Mouse (Mus musculus) MEL (cell line): ENCODE data around the gene 6030458C11Rik. TPM values are rescaled to one million over a fixed set of nuclear protein-coding genes. Genes with fewer than 3 reads are reported as not detected.

ENCODE experiments used
- DNase-seq: peaks from one replicate; pipeline ENCODE4 v3.0.0; 2011; ENCODE audit warnings: low read depth, low spot score
- H3K27ac ChIP-seq: 2 replicates; pipeline ENCODE4 v1.5.1; 2012; ENCODE audit warnings: low read depth, mild to moderate bottlenecking, control low read depth, low read length, moderate library complexity; ENCODE audit not compliant: control insufficient read depth
- H3K27me3 ChIP-seq, 2 experiments: fragments of 150-350 bp in 1 of 2; sonication (generic) in 1 of 2; 2 replicates each; pipeline ENCODE4 v1.6.1; 2012; ENCODE audit warnings: low read length in 2 of 2, mild to moderate bottlenecking in 2 of 2, improper control_type of control experiment in 1 of 2, moderate library complexity in 1 of 2; ENCODE audit not compliant: insufficient read depth in 2 of 2, control insufficient read depth in 1 of 2
- H3K36me3 ChIP-seq, 2 experiments: 2 replicates each; pipeline ENCODE4 v1.6.1; 2012 to 2014; ENCODE audit warnings: low read length in 2 of 2, improper control_type of control experiment in 1 of 2, inconsistent platforms in 1 of 2, mild to moderate bottlenecking in 1 of 2; ENCODE audit not compliant: insufficient read depth in 2 of 2, control insufficient read depth in 1 of 2
- H3K4me1 ChIP-seq, 2 experiments: fragments of 150-350 bp in 1 of 2; sonication (generic) in 1 of 2; 2 replicates each; pipeline ENCODE4 v1.6.1; 2012; ENCODE audit warnings: low read length in 2 of 2, improper control_type of control experiment in 1 of 2, mild to moderate bottlenecking in 1 of 2; ENCODE audit not compliant: insufficient read depth in 2 of 2, control insufficient read depth in 1 of 2
- H3K4me3 ChIP-seq, 2 experiments: fragments of 150-350 bp in 1 of 2; sonication (generic) in 1 of 2; 2 replicates each; pipeline ENCODE4 v1.5.1; 2012; ENCODE audit warnings: low read depth in 2 of 2, low read length in 2 of 2, mild to moderate bottlenecking in 2 of 2, moderate library complexity in 2 of 2, control low read depth in 1 of 2, improper control_type of control experiment in 1 of 2; ENCODE audit not compliant: control insufficient read depth in 1 of 2, insufficient read depth in 1 of 2
- H3K79me2 ChIP-seq: 2 replicates; pipeline ENCODE4 v1.6.1; 2012; ENCODE audit warnings: mild to moderate bottlenecking, low read length, moderate library complexity; ENCODE audit not compliant: control insufficient read depth, poor library complexity, insufficient read depth
- H3K9ac ChIP-seq: 2 replicates; pipeline ENCODE4 v1.6.1; 2012; ENCODE audit warnings: low read depth, mild to moderate bottlenecking, control low read depth, low read length, moderate library complexity; ENCODE audit not compliant: control insufficient read depth, poor library complexity, severe bottlenecking
- H3K9me3 ChIP-seq: fragments of 150-350 bp; sonication (generic); replicated peaks from 2 replicates; pipeline ENCODE4 v1.6.1; 2012; ENCODE audit warnings: mild to moderate bottlenecking, low read length, improper control_type of control experiment, moderate library complexity; ENCODE audit not compliant: insufficient read depth
- BHLHE40 ChIP-seq: IDR thresholded peaks from 2 replicates; pipeline ENCODE4 v1.6.1; 2012; ENCODE audit warnings: low read depth, mild to moderate bottlenecking, inconsistent platforms, low read length, improper control_type of control experiment, borderline replicate concordance
- CHD2 ChIP-seq: IDR thresholded peaks from 2 replicates; pipeline ENCODE4 v1.6.1; 2011; ENCODE audit warnings: low read length, improper control_type of control experiment
- CTCF ChIP-seq, 3 experiments: IDR thresholded peaks in 2 of 3; conservative IDR thresholded peaks in 1 of 3; 2 replicates each; pipeline ENCODE4 v1.5.1; 2011 to 2012; ENCODE audit warnings: low read length in 3 of 3, low read depth in 2 of 3, mild to moderate bottlenecking in 2 of 3, improper control_type of control experiment in 1 of 3, inconsistent platforms in 1 of 3, mixed read lengths in 1 of 3, moderate library complexity in 1 of 3; ENCODE audit not compliant: control insufficient read depth in 1 of 3, insufficient read depth in 1 of 3, poor library complexity in 1 of 3, severe bottlenecking in 1 of 3
- ELF1 ChIP-seq: IDR thresholded peaks from 2 replicates; pipeline ENCODE4 v1.6.1; 2014; ENCODE audit warnings: low read depth, mild to moderate bottlenecking, inconsistent platforms, low read length, improper control_type of control experiment, moderate library complexity
- EP300 ChIP-seq, 2 experiments: IDR thresholded peaks; 2 replicates each; pipeline ENCODE4 v1.6.1; 2011; ENCODE audit warnings: improper control_type of control experiment in 2 of 2, low read length in 2 of 2, low read depth in 1 of 2, mild to moderate bottlenecking in 1 of 2
- GABPA ChIP-seq: IDR thresholded peaks from 2 replicates; pipeline ENCODE4 v1.6.1; 2012; ENCODE audit warnings: low read depth, mild to moderate bottlenecking, inconsistent platforms, low read length, improper control_type of control experiment, moderate library complexity
- HCFC1 ChIP-seq: IDR thresholded peaks from 2 replicates; pipeline ENCODE4 v1.6.1; 2012; ENCODE audit warnings: low read depth, mild to moderate bottlenecking, inconsistent platforms, low read length, improper control_type of control experiment, moderate library complexity
- JUND ChIP-seq: IDR thresholded peaks from 2 replicates; pipeline ENCODE4 v1.6.1; 2011; ENCODE audit warnings: low read depth, mild to moderate bottlenecking, improper control_type of control experiment, low read length
- KAT2A ChIP-seq: conservative IDR thresholded peaks from 2 replicates; pipeline ENCODE4 v1.6.1; 2012; ENCODE audit warnings: low read depth, low read length, improper control_type of control experiment, inconsistent platforms
- MAFK ChIP-seq: IDR thresholded peaks from 2 replicates; pipeline ENCODE4 v1.6.1; 2011; ENCODE audit warnings: low read depth, mild to moderate bottlenecking, low read length, improper control_type of control experiment, borderline replicate concordance
- MAZ ChIP-seq: IDR thresholded peaks from 2 replicates; pipeline ENCODE4 v1.6.1; 2012; ENCODE audit warnings: low read depth, mild to moderate bottlenecking, inconsistent platforms, low read length, improper control_type of control experiment
- MEF2A ChIP-seq: IDR thresholded peaks from 2 replicates; pipeline ENCODE4 v1.6.1; 2014; ENCODE audit warnings: low read depth, mild to moderate bottlenecking, inconsistent platforms, low read length, improper control_type of control experiment; ENCODE audit not compliant: poor library complexity, insufficient replicate concordance, severe bottlenecking; ENCODE audit errors: extremely low read depth
- MXI1 ChIP-seq: IDR thresholded peaks from 2 replicates; pipeline ENCODE4 v1.6.1; 2011; ENCODE audit warnings: mild to moderate bottlenecking, low read depth, low read length, improper control_type of control experiment
- MYB ChIP-seq: IDR thresholded peaks from 2 replicates; pipeline ENCODE4 v1.6.1; 2011; ENCODE audit warnings: mild to moderate bottlenecking, low read depth, low read length, improper control_type of control experiment
- NELFE ChIP-seq: IDR thresholded peaks from 2 replicates; pipeline ENCODE4 v1.6.1; 2011; ENCODE audit warnings: low read depth, low read length, improper control_type of control experiment
- NRF1 ChIP-seq: IDR thresholded peaks from 2 replicates; pipeline ENCODE4 v1.6.1; 2014; ENCODE audit warnings: low read depth, mild to moderate bottlenecking, inconsistent platforms, low read length, improper control_type of control experiment, moderate library complexity; ENCODE audit not compliant: poor library complexity, insufficient read depth, severe bottlenecking
- POLR2AphosphoS2 ChIP-seq: IDR thresholded peaks from 2 replicates; pipeline ENCODE4 v1.6.1; 2011; ENCODE audit warnings: low read length, improper control_type of control experiment
- SIN3A ChIP-seq: IDR thresholded peaks from 2 replicates; pipeline ENCODE4 v1.6.1; 2012; ENCODE audit warnings: low read length, improper control_type of control experiment, inconsistent platforms
- polyA plus RNA-seq, 2 experiments: library from polyadenylated mRNA; stranded (reverse) in 1 of 2; unstranded in 1 of 2; fragments of >175 nt in 1 of 2; fragments of >200 nt in 1 of 2; gene quantifications; 2 replicates each; pipeline versions ENCODE4 v1.2.1 to v1.2.4; 2012; ENCODE audit warnings: low replicate concordance in 2 of 2, low read depth in 1 of 2; ENCODE audit not compliant: insufficient read length in 2 of 2, insufficient read depth in 1 of 2, missing spikeins in 1 of 2
- total RNA-seq: library from RNA; depleted of rRNA; stranded (reverse); fragments of 300-350 nt; gene quantifications from 2 replicates; pipeline ENCODE4 v1.2.3, GENCODE M21; 2012

6030458C11Rik gene
- total and polyA plus RNA-seq, 3 experiments = 21.9 to 25.7 TPM; not detected in 1

DNA sequence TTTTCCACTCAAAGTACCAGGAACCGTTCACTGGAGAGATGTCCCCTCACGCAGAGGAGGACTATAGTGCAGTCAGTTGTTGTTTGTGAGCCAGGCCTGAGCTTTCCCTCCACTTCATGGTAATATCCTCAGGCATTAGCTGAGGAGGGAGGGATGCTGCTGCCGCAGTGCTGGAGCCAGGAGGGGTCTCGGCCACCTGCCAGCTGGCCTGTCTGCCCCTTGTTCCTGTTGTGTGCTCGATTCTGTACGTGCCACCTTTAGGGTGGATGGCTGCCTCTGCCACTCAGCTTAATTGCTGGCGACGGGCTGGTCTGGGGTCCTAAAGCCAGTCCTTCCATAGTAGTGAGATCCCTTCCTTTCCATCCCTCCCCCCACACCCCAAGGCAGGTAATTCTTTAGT is 29.0 kb upstream of the 6030458C11Rik start:
- no peak for TF ChIP-seq MYB
- TF ChIP-seq CTCF (IDR thresholded peaks at IDR 0.05 in 2 of 3, conservative IDR thresholded peaks at IDR 0.05 in 1 of 3; ENCODE audit: control insufficient read depth in 1 of 3, insufficient read depth in 1 of 3, low read depth in 2 of 3, low read length in 3 of 3, poor library complexity in 1 of 3, severe bottlenecking in 1 of 3) = no peak
- TF ChIP-seq JUND = no peak
- TF ChIP-seq POLR2AphosphoS2 = no peak
- TF ChIP-seq MAFK = no peak
- no peak for TF ChIP-seq NRF1
- TF ChIP-seq EP300 (IDR thresholded peaks at IDR 0.05; ENCODE audit: low read depth in 1 of 2, low read length in 2 of 2) = no peak
- no peak for TF ChIP-seq GABPA
- no peak for TF ChIP-seq MAZ
- TF ChIP-seq MEF2A = no peak
- TF ChIP-seq KAT2A = no peak
- no peak for TF ChIP-seq SIN3A
- no peak for TF ChIP-seq BHLHE40
- no peak for TF ChIP-seq CHD2
- TF ChIP-seq NELFE = no peak
- no peak for TF ChIP-seq ELF1
- no peak for TF ChIP-seq MXI1
- DNase-seq = no peak
- Histone ChIP-seq H3K79me2 (no peaks in the 10 kb centered on the region), H3K36me3 (peaks cover 13 to 19% of the 10 kb centered on the region in 2 experiments), H3K4me1 (peaks cover 9 to 12% of the 10 kb centered on the region in 2 experiments), H3K4me3 (no peak overlapping the region), H3K27ac (no peak overlapping the region), H3K27me3 (no peaks in the 10 kb centered on the region), H3K9me3 (no peaks in the 10 kb centered on the region), H3K9ac (no peak overlapping the region)

- Histone ChIP-seq H3K4me3 (no peak overlapping the region), H3K9ac (no peak overlapping the region), H3K79me2 (no peaks in the 10 kb centered on the region), H3K27ac (no peak overlapping the region), H3K36me3 (peaks cover 0 to 20% of the 10 kb centered on the region in 2 experiments; a peak in 2 of 4 replicates), H3K9me3 (no peaks in the 10 kb centered on the region), H3K27me3 (no peaks in the 10 kb centered on the region), H3K4me1 (no peaks in the 10 kb centered on the region)
- no peak for DNase-seq
- TF ChIP-seq HCFC1 = no peak
These were observed 24.9 kb upstream of the 6030458C11Rik start for GRCm38 (mm10) chr15:12849373-12849772.
